Mouse (Mus musculus) limb, embryonic 13.5 days (tissue): Measurements from ENCODE around the gene Cck. TPM values are rescaled to one million over a fixed set of nuclear protein-coding genes. Genes with fewer than 3 reads are reported as not detected.
"Not testable (repeated sequence)": the region's sequence is repeated elsewhere in the genome, so short reads cannot be mapped to it uniquely, and the experiment has no call there.

Source experiments
- ATAC-seq: fragments of 200-750 bp; cut with Nextera tagmentation; 2 replicates; pipeline ENCODE4 v1.8.0; 2017; ENCODE audit warnings: low read depth, moderate number of reproducible peaks, moderate TSS enrichment; ENCODE audit not compliant: low FRiP score
- H3K27ac ChIP-seq: fragments of 300-500 bp; sonication (generic); 2 replicates; pipeline ENCODE4 v1.5.1; 2015; ENCODE audit warnings: inconsistent platforms, mild to moderate bottlenecking, moderate library complexity
- H3K27me3 ChIP-seq: fragments of 300-500 bp; sonication (generic); 2 replicates; pipeline ENCODE4 v1.6.1; 2015; ENCODE audit warnings: mild to moderate bottlenecking, inconsistent platforms
- H3K36me3 ChIP-seq: fragments of 300-500 bp; sonication (generic); 2 replicates; pipeline ENCODE4 v1.6.1; 2015; ENCODE audit warnings: inconsistent platforms, mild to moderate bottlenecking, moderate library complexity
- H3K4me1 ChIP-seq: fragments of 300-500 bp; sonication (generic); 2 replicates; pipeline ENCODE4 v1.6.1; 2015; ENCODE audit warnings: inconsistent platforms
- H3K4me2 ChIP-seq: fragments of 300-500 bp; sonication (generic); replicated peaks from 2 replicates; pipeline ENCODE4 v1.6.1; 2015; ENCODE audit warnings: inconsistent platforms, mild to moderate bottlenecking, moderate library complexity
- H3K4me3 ChIP-seq: fragments of 300-500 bp; sonication (generic); 2 replicates; pipeline ENCODE4 v1.5.1; 2015; ENCODE audit warnings: moderate library complexity, mild to moderate bottlenecking, inconsistent platforms
- H3K9ac ChIP-seq: fragments of 300-500 bp; sonication (generic); 2 replicates; pipeline ENCODE4 v1.6.1; 2015; ENCODE audit warnings: mild to moderate bottlenecking, inconsistent platforms
- H3K9me3 ChIP-seq: fragments of 300-500 bp; sonication (generic); 2 replicates; pipeline ENCODE4 v1.6.1; 2016; ENCODE audit warnings: inconsistent platforms
- WGBS: fragments of 180-500 bp; shearing (Covaris S2); methylation state at CpG from one replicate; pipeline ENCODE4 v1.1.7; 2015; 5-methylcytosine and 5-hydroxymethylcytosine counted together
- polyA plus RNA-seq: library from polyadenylated mRNA; unstranded; fragments of >200 nt; fragmentation: Nextera tagmentation; extraction: Ambion mirVana; gene quantifications from 2 replicates; pipeline ENCODE4 v1.2.1, GENCODE M21; 2015

Cck gene
- polyA plus RNA-seq, 1 experiment from 2014 or later: 2.3 TPM

DNA sequence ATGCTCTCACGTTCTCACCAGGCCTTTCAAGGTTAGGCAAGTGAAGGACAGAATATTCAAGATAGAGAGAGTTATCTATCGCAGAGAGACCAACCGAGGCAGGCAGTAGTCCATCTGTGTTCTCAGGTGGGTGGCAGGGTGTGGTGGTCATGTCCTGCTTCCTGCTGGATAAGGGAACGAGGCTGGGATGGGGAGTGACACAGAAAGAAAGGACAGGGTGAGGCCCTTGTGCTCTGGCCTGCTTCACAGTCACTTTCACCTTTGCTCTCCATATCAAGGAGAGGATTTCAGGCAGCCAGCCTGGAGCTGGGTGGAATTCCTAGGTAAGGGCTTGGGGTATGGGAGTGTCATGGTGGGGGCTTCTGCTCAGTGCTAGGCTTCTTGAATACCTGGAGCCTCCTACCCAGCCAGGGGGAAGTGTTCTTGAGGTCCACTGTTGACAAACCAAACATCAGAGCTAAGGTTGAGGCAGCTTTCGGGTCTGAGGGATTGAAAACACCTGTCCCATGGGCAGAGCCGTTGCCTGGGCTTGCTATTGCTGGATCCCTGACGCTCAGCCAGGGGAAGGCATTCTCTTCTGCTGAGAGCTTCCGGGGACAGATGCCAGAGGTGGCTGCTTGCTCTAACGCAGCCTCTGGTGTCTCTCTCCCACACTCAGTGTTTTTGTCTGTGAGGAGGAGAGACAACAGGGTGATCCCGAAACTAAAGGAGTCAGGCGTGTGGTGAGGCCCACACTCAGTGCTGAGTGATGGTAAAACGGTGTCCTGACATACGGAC is 38.6 kb downstream of the Cck start:
- no peak overlapping the region for H3K4me2 ChIP-seq
- H3K4me3 ChIP-seq: no peak overlapping the region
- no peaks in the 10 kb centered on the region for H3K4me1 ChIP-seq
- H3K9me3 ChIP-seq: no peaks in the 10 kb centered on the region
- 83% methylated on average over 13 of the region's 13 CpGs for WGBS
- no peak overlapping the region for H3K27ac ChIP-seq
- H3K36me3 ChIP-seq: peaks cover 72% of the 10 kb centered on the region
- H3K27me3 ChIP-seq: no peaks in the 10 kb centered on the region
- no peak for ATAC-seq
- H3K9ac ChIP-seq: no peak overlapping the region

DNA sequence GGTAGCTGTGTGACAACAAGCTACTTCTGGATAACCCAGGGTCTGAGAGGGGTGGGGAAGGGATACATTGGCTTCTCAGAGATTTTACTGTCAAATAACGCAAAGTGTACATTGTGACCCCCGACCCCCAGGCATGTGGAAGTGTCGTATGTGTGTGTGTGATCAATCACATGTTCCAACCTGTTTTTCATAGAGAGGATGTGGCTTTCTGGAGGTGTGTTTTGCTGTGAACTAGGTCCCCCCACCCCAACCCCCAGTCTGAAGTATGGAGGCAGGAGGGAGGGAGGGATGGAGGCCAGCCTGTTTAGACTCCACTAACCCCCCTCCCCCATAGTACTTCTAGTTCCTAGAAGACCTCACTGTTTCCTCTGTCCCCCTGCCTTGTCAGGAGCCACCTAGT is 40.6 kb downstream of the Cck start:
- no peaks in the 10 kb centered on the region for H3K9me3 ChIP-seq
- H3K4me2 ChIP-seq: no peak overlapping the region
- H3K4me3 ChIP-seq: no peak overlapping the region
- no peak for ATAC-seq
- no peaks in the 10 kb centered on the region for H3K4me1 ChIP-seq
- WGBS: 78% methylated on average over 3 of the region's 3 CpGs
- H3K36me3 ChIP-seq: peaks cover 70% of the 10 kb centered on the region
- no peak overlapping the region for H3K27ac ChIP-seq
- no peak overlapping the region for H3K9ac ChIP-seq
- H3K27me3 ChIP-seq: no peaks in the 10 kb centered on the region

DNA sequence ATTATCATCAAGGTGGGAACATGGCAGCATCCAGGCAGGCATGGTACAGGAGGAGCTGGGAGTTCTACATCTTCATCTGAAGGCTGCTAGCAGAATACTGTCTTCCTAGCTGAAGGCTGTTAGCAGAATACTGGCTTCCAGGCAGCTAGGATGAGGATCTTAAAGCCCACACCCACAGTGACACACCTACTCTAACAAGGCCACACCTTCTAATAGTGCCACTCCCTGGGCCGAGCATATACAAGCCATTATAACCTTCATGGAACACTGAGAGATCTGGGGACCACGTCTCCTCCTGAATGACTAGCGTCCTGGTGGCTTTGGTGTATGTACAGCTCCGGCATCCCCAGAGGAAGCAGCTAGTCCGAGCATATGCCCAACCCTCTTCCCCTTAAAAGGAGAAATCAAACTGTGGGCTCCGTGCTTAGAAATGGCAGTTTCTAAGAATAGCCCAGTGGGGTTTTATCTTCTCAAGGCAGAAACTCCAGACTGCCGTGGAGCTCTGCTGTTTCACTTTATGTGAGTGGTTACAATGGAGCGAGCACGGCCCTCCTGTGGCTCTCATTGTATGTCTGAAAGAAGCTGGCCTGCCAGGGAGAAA is 43.1 kb downstream of the Cck start:
- not testable (repeated sequence) for H3K9ac ChIP-seq, H3K27me3 ChIP-seq, ATAC-seq, H3K4me1 ChIP-seq, H3K9me3 ChIP-seq, H3K4me2 ChIP-seq, H3K4me3 ChIP-seq, H3K27ac ChIP-seq
- H3K36me3 ChIP-seq: peaks cover 90% of the 10 kb centered on the region
- WGBS: 79% methylated on average over 9 of the region's 9 CpGs

DNA sequence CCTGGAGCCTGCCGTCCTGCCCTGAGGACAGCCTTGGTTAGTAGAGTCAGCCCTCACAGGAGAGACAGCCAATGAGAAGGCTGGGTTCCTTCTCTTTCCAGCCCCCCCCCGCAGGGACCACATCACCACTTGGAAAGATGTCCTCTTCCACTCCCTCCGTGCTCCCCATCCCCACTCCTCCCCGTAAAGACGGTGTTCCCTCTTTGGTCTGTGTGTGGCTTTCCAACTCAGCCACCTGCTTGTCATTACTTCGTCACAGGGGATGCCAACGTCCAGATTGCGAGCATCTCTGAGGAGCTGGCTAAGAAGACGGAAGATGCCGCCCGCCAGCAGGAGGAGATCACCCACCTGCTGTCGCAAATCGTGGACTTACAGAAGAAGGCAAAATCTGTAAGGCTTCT is 49.1 kb downstream of the Cck start:
- no peak overlapping the region for H3K27ac ChIP-seq
- H3K4me2 ChIP-seq: no peak overlapping the region
- no peak overlapping the region for H3K9ac ChIP-seq
- H3K9me3 ChIP-seq: no peaks in the 10 kb centered on the region
- H3K36me3 ChIP-seq: peaks cover 85% of the 10 kb centered on the region
- H3K27me3 ChIP-seq: no peaks in the 10 kb centered on the region
- no peaks in the 10 kb centered on the region for H3K4me1 ChIP-seq
- H3K4me3 ChIP-seq: no peak overlapping the region
- no peak for ATAC-seq
- 87% methylated on average over 13 of the region's 13 CpGs for WGBS

DNA sequence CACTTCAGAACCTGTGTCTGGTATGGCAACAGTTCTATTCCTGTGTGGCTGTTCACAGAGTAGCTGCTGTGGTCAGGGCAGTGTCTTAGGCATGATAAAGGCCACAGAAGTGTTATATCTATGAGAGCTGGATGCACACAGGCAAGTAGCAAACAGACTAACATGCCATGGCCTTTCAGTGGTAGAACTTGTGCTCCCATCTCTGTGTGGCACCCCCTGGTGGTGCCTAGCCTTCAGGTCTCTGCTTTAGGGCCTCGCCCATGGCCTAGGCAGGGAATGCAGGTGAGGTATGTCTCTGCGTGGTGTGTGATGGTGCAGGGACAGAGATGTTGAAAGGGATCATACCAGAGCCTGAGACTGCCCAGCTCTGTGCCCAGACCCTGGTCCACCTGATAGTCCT is 50.1 kb downstream of the Cck start:
- Histone ChIP-seq H3K9ac (no peak overlapping the region), H3K4me3 (no peak overlapping the region), H3K36me3 (peaks cover 75% of the 10 kb centered on the region), H3K4me1 (no peaks in the 10 kb centered on the region), H3K4me2 (no peak overlapping the region), H3K27ac (no peak overlapping the region), H3K9me3 (no peaks in the 10 kb centered on the region), H3K27me3 (no peaks in the 10 kb centered on the region)
- no peak for ATAC-seq
- WGBS: 89% methylated on average over 2 of the region's 2 CpGs

DNA sequence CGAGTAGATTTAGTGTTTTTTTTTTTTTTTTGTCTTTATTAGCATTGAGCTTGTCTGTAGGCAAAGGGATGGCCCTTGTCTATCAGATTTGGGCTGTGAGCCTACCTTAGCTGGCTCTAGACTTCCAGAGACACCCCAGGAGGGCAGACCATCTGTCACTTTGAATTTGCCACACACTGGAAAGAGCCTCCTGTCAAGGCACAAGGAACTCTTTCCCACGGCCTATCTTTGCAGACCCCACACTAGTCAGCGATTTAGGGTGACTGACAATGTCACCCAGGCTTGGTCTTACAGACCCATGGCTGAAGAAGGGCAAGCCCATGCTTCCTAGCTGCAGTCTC is 51.2 kb downstream of the Cck start:
- Histone ChIP-seq H3K4me3 (no peak overlapping the region), H3K27me3 (no peaks in the 10 kb centered on the region), H3K9ac (no peak overlapping the region), H3K4me2 (no peak overlapping the region), H3K9me3 (no peaks in the 10 kb centered on the region), H3K27ac (no peak overlapping the region), H3K4me1 (no peaks in the 10 kb centered on the region), H3K36me3 (peaks cover 68% of the 10 kb centered on the region)
- WGBS: 78% methylated on average over 3 of the region's 3 CpGs
- no peak for ATAC-seq

DNA sequence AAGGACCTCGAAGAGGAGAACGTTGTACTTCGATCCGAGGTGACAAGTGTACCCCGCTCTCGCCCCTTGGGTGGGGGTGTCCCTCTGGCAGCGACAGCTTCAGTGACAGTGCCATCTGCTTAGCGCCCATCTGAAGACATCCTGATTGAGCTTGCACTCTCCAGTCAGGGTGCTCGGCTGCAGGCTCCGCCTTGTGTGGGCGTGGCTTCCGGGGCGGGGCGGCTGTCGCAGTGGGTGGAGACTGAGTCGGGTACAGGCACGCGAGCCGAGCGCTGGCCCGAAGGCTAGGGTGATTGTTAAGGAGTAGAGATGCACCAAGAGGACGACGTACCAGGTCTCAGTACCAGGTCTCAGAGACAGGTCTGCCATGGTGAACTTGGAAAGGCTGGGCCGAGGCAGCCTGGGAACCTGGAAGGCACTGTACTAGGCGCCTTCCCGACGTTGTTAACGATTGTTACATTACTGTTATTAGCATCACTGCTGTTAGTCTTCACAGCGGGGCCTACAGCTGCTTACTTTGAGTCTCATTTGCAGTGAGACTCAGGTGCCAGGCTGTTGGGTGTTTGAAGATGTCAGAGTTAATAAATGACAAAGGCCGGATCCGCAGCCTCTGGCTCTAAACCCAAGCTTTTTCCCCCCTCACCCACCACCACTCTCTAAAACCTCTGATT is 51.7 kb downstream of the Cck start:
- no peak for ATAC-seq
- Histone ChIP-seq H3K27me3 (no peaks in the 10 kb centered on the region), H3K4me3 (no peak overlapping the region), H3K36me3 (peaks cover 63% of the 10 kb centered on the region), H3K9me3 (no peaks in the 10 kb centered on the region), H3K4me2 (no peak overlapping the region), H3K4me1 (no peaks in the 10 kb centered on the region), H3K9ac (no peak overlapping the region), H3K27ac (no peak overlapping the region)
- WGBS: 73% methylated on average over 31 of the region's 31 CpGs

DNA sequence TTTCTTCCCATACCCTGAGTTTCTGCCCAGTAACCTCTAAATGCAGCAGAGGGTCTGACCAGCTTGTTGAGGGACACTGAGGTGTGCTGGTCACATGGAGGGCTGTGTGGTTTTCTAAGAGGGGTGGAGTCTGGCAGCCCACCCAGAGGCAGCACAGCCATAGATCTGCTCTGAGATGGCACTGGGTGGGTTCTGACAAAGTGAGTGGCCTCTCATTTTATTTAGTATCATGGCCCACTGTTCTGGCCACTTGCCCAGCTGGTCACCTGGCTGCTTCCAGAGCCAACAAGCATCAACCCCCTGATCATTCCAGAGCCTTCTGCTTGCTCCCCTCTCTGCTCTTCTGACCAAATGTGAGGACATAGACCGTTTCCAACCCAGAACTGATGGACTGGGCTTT is 53.3 kb downstream of the Cck start:
- no peaks in the 10 kb centered on the region for H3K4me1 ChIP-seq
- no peaks in the 10 kb centered on the region for H3K9me3 ChIP-seq
- H3K4me2 ChIP-seq: no peak overlapping the region
- no peak overlapping the region for H3K4me3 ChIP-seq
- H3K9ac ChIP-seq: no peak overlapping the region
- ATAC-seq: no peak
- H3K27me3 ChIP-seq: no peaks in the 10 kb centered on the region
- H3K36me3 ChIP-seq: peaks cover 46% of the 10 kb centered on the region
- no peak overlapping the region for H3K27ac ChIP-seq
- 69% methylated on average over 1 of the region's 1 CpGs for WGBS

Other genes with a start within 250 kb of the Cck start
- 167 and 187 TPM in 2 replicates for gene Ulk4, start 218.5 kb downstream of the Cck start, polyA plus RNA-seq
- gene Trak1, start 198.2 kb downstream of the Cck start, polyA plus RNA-seq: 17.0 and 17.7 TPM in 2 replicates
- 0.32 and 0.54 TPM in 2 replicates for gene Lyzl4, start 146.4 kb upstream of the Cck start, polyA plus RNA-seq
- gene Vipr1, start 147.0 kb upstream of the Cck start, polyA plus RNA-seq: 0.42 and 0.85 TPM in 2 replicates
- 13.4 and 15.4 TPM in 2 replicates for gene Sec22c, start 209.8 kb upstream of the Cck start, polyA plus RNA-seq
- gene Ss18l2, start 214.6 kb upstream of the Cck start, polyA plus RNA-seq: 128 and 142 TPM in 2 replicates
- gene Nktr, start 223.5 kb upstream of the Cck start, polyA plus RNA-seq: 82.4 and 84.1 TPM in 2 replicates